Mouse (Mus musculus) adrenal gland, postnatal 0 days (tissue): ENCODE results near the gene Cnmd. TPM values are rescaled to one million over a fixed set of nuclear protein-coding genes. Genes with fewer than 3 reads are reported as not detected.

Experiments
- polyA plus RNA-seq: library from polyadenylated mRNA; unstranded; fragments of >200 nt; fragmentation: Nextera tagmentation; extraction: Ambion mirVana; gene quantifications from 2 replicates; pipeline ENCODE4 v1.2.1, GENCODE M21; 2015

Cnmd gene
- 1.4 and 2.2 TPM in 2 replicates for polyA plus RNA-seq

GRCm38 (mm10) chr14:79662001-79662400 is at the start of gene Cnmd:
TSS of gene Cnmd (minus strand) at chr14:79662170.

Other genes starting within 250 kb of the Cnmd start
- gene Kbtbd7, start 235.7 kb downstream of the Cnmd start, polyA plus RNA-seq, result 4.8 and 5.6 TPM in 2 replicates
- gene Kbtbd6, start 210.3 kb downstream of the Cnmd start, polyA plus RNA-seq, result 0.59 and 0.66 TPM in 2 replicates
- 7.1 and 11.2 TPM in 2 replicates for gene Elf1, start 181.0 kb downstream of the Cnmd start, polyA plus RNA-seq
- gene Wbp4, start 180.7 kb downstream of the Cnmd start, polyA plus RNA-seq, result 36.4 and 43.0 TPM in 2 replicates
- gene Sugt1, start 74.5 kb downstream of the Cnmd start, polyA plus RNA-seq, result 119 and 123 TPM in 2 replicates
- gene Pcdh8, start 109.1 kb upstream of the Cnmd start, polyA plus RNA-seq, result 0.28 and 0.33 TPM in 2 replicates